Mouse (Mus musculus): ENCODE measurements around the gene Sh3bp4.

- no peak for TF ChIP-seq POLR2A (IDR thresholded peaks at IDR 0.05; ENCODE audit: low read depth, low read length)
- TF ChIP-seq HCFC1 (IDR thresholded peaks at IDR 0.05; ENCODE audit: low read depth, low read length), result no peak
- no peak for TF ChIP-seq SMC3 (IDR thresholded peaks at IDR 0.05; ENCODE audit: low read depth, low read length)
- TF ChIP-seq CTCF (conservative IDR thresholded peaks at IDR 0.05 in 1 of 2, IDR thresholded peaks at IDR 0.05 in 1 of 2; ENCODE audit: low read depth in 2 of 2, low read length in 2 of 2), result no peak
Observed at GRCm38 (mm10) chr1:89193576-89193975, 123.4 kb downstream of the Sh3bp4 start.
